Mouse (Mus musculus): Measurements from ENCODE around the gene 4930438A08Rik.

Gene 4930438A08Rik

GRCm38 (mm10) chr11:58326781-58327180 lies 52.2 kb downstream of the 4930438A08Rik start:
- no peak for DNase-seq

- no peak for DNase-seq
Observed at GRCm38 (mm10) chr11:58329906-58330275, 55.3 kb downstream of the 4930438A08Rik start.

GRCm38 (mm10) chr11:58330276-58331148 lies 55.9 kb downstream of the 4930438A08Rik start, which contains the start of the genes Zfp672 and Sh3bp5l:
Zfp672 (minus strand) TSS chr11:58330339.
Sh3bp5l (plus strand) TSS chr11:58330724.
- peak; percentile 96 for DNase-seq

GRCm38 (mm10) chr11:58331149-58331495 lies 56.5 kb downstream of the 4930438A08Rik start:
- DNase-seq = no peak

DNA sequence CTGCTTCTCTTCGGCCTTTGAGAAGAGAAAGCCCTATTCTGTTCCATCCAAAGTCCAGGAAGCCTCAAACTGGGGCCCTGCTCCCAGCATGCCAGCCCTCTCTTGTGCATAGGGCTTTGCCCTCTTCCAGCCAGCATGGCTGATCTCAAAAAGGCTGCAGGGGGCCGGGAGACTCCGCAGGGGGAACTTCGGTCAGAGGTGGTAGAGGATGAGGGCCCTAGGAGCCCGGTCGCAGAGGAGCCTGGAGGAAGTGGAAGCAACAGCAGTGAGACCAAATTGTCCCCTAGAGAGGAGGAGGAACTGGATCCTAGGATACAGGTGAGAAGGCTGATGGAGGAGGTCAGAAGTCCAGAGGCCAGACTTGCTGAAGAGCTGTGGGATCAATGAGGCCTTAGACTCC lies 56.9 kb downstream of the 4930438A08Rik start:
- DNase-seq = no peak

DNA sequence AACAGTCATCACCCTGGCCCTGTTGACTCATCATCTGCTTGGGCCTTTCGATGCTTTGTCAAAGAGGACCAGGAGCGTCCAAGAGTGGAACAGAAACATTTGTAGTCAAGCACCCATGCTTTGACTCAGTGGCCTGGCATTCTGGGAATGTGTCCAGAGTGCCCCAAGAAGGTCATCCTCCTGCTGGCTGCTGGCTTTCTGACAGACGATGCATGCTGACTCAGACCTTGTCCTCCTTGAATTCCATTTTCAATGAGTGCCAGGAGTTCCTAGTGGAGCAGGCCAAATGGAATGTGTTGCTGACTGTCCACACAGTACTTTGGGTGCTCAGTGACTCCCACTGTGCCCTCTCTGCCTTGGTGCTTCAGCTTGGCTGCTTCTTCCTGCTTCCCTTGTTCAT lies 60.1 kb downstream of the 4930438A08Rik start:
- peak; percentile 85 for DNase-seq

Measured in kidney, adult 9 months (tissue).